In genomic region chr12:117389516-117390347, GRCm38 (mm10) we compare ENCODE assay signal across 9 mouse cellular contexts.
DNase-seq lines count a peak whose midpoint lies in the region; ATAC-seq and TF ChIP-seq lines count a peak whose summit lies in the region.
"Had no signal": no experiment of that assay in that cellular context is flagged by ENCODE, and none has a peak within 500 bp of the region (broad histone marks: within the 10 kb centered on the region; RNA-seq: fewer than 3 reads in every experiment).

No protein-coding gene starts in this region.

- H3K4me3 ChIP-seq in kidney, embryonic 15.5 days (replicated peaks), result no peak overlapping the region
- H3K4me3 ChIP-seq in liver, embryonic 14.5 days (ENCODE audit: insufficient read depth in 1 of 2, low read depth in 2 of 2, low read length in 2 of 2), result no peak overlapping the region

- TF ChIP-seq EP300 in liver, embryonic 14.5 days (IDR thresholded peaks at IDR 0.05; ENCODE audit: low read depth), result no peak

- no peaks in the 10 kb centered on the region for H3K9me3 ChIP-seq in kidney, embryonic 15.5 days (replicated peaks)
- H3K9me3 ChIP-seq in liver, embryonic 14.5 days (ENCODE audit: control insufficient read depth, low read length), result no peaks in the 10 kb centered on the region

- H3K27me3 ChIP-seq in kidney, embryonic 15.5 days, result 0 out of 2 replicates have a peak, but pooled peaks cover 3% of the 10 kb centered on the region
- H3K27me3 ChIP-seq in liver, embryonic 14.5 days (ENCODE audit: control insufficient read depth, insufficient read depth, low read length), result no peaks in the 10 kb centered on the region

- no peaks in the 10 kb centered on the region for H3K36me3 ChIP-seq in kidney, embryonic 15.5 days
- H3K36me3 ChIP-seq in liver, embryonic 14.5 days (replicated peaks; ENCODE audit: control insufficient read depth, insufficient read depth, low read depth), result no peaks in the 10 kb centered on the region

- H3K9ac ChIP-seq in kidney, embryonic 15.5 days, result no peak overlapping the region
- H3K9ac ChIP-seq in liver, embryonic 14.5 days (replicated peaks), result no peak overlapping the region

- no peak overlapping the region for H3K4me2 ChIP-seq in kidney, embryonic 15.5 days
- no peak overlapping the region for H3K4me2 ChIP-seq in liver, embryonic 14.5 days (ENCODE audit: low read depth)

- WGBS in kidney, embryonic 15.5 days, result 74% methylated on average over 7 of the region's 7 CpGs
- WGBS in liver, embryonic 14.5 days (ENCODE audit: insufficient replicate concordance), result 56% methylated on average over 7 of the region's 7 CpGs

- TF ChIP-seq CTCF in liver, embryonic 14.5 days (IDR thresholded peaks at IDR 0.05; ENCODE audit: low read depth), result no peak

- ATAC-seq in kidney, embryonic 15.5 days (replicated peaks; ENCODE audit: low FRiP score), result no peak
- ATAC-seq in liver, embryonic 14.5 days (ENCODE audit: insufficient read depth), result peak; percentile 53

- no peak overlapping the region for H3K27ac ChIP-seq in kidney, embryonic 15.5 days
- H3K27ac ChIP-seq in liver, embryonic 14.5 days, result no peak overlapping the region

- peak; percentile 18 for DNase-seq in kidney, adult 11 months
- peak; percentile 72 for DNase-seq in 416B (ENCODE audit: low read depth)
- peak; percentile 64 to 83 for DNase-seq in adrenal gland, adult (ENCODE audit: inconsistent age in 2 of 2, low spot score in 1 of 2)
- DNase-seq in liver, embryonic 14.5 days (ENCODE audit: low read depth in 3 of 3, low spot score in 3 of 3), result no peak
- no peak for DNase-seq in B cell, adult 2 months
- no peak for DNase-seq in embryo, embryonic 9.5 days (ENCODE audit: extremely low spot score)
- DNase-seq in cerebellum, adult 11 months, result no peak
- DNase-seq: right cerebral cortex, postnatal 14 days had no signal

- no peaks in the 10 kb centered on the region for H3K4me1 ChIP-seq in kidney, embryonic 15.5 days
- H3K4me1 ChIP-seq in liver, embryonic 14.5 days (replicated peaks; ENCODE audit: control insufficient read depth in 2 of 2, insufficient read depth in 2 of 2, low read length in 1 of 2), result peaks cover 0 to 2% of the 10 kb centered on the region in 2 experiments; a peak in 1 of 4 replicates

Comparison
In these comparisons a context has a peak if more than half of its experiments do, and no peak if none do; other contexts are left out.
1. DNase-seq: peak in kidney, adult 11 months (single experiment), 416B (single experiment) and adrenal gland, adult (2 of 2); none in liver, embryonic 14.5 days (0 of 3), B cell, adult 2 months (0 of 2), embryo, embryonic 9.5 days (single experiment) and cerebellum, adult 11 months (single experiment).